Mouse (Mus musculus): ENCODE measurements around the gene Slc16a7.

DNA sequence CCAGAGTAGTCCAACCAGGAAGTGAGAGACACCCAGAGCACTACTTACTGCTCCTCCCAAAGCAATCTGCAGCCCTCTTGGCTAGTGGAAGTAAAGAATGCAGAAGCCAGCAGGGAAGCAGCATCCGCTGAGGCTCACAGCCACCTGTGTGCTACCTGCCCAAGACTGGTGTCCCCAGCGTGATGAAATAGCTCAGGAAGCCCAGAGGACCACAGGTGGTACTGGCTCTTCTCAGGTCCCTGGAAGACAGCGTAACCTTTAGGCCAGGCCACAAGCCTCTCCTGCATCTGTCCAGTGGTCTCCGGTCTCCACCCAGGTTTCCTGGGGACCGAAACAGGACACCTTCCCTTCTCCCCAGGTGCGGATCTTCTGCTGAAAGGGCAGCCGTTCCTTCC, 787 bp downstream of the Slc16a7 start:
- TF ChIP-seq CTCF (IDR thresholded peaks at IDR 0.05; ENCODE audit: low read depth, low read length) (no peak), POLR2AphosphoS5 (IDR thresholded peaks at IDR 0.05; ENCODE audit: insufficient replicate concordance, low read depth, low read length) (no peak), GATA2 (IDR thresholded peaks at IDR 0.05; ENCODE audit: borderline replicate concordance, low read depth, low read length) (no peak), GATA1 (IDR thresholded peaks at IDR 0.05; ENCODE audit: borderline replicate concordance, low read length) (no peak)
